Mouse (Mus musculus) ZHBTc4 (cell line): ENCODE results near the gene Spaca4.

Source experiments
- DNase-seq: peaks from one replicate; pipeline ENCODE4 v3.0.0-alpha.2; 2011; ENCODE audit warnings: low read depth, low spot score

Gene Spaca4

GRCm38 (mm10) chr7:45727625-45728024 is 2.0 kb upstream of the Spaca4 start:
- no peak for DNase-seq

- DNase-seq, result no peak
These were observed 806 bp upstream of the Spaca4 start for GRCm38 (mm10) chr7:45726419-45726818.

GRCm38 (mm10) chr7:45725151-45725550 is 462 bp downstream of the Spaca4 start:
- DNase-seq, result peak; percentile 26

- no peak for DNase-seq
These were observed 1.8 kb downstream of the Spaca4 start for GRCm38 (mm10) chr7:45723781-45724180.

- DNase-seq, result no peak
These were observed 2.3 kb downstream of the Spaca4 start for GRCm38 (mm10) chr7:45723301-45723700.

- DNase-seq, result peak; percentile 55
These were observed 3.3 kb downstream of the Spaca4 start for GRCm38 (mm10) chr7:45722348-45722713.

GRCm38 (mm10) chr7:45721642-45722347 is 3.8 kb downstream of the Spaca4 start:
- peak; percentile 35 for DNase-seq

GRCm38 (mm10) chr7:45721234-45721571 is 4.4 kb downstream of the Spaca4 start:
- DNase-seq, result no peak

GRCm38 (mm10) chr7:45720413-45721233 is 5.0 kb downstream of the Spaca4 start, which contains the start of gene Fam83e:
Gene Fam83e (plus strand): TSS chr7:45721212.
- DNase-seq, result peak; percentile 73

- peak; percentile 32 for DNase-seq
These were observed 5.7 kb downstream of the Spaca4 start for GRCm38 (mm10) chr7:45719738-45720412.

GRCm38 (mm10) chr7:45719180-45719579 is 6.4 kb downstream of the Spaca4 start:
- peak; percentile 43 for DNase-seq

- DNase-seq, result no peak
These were observed 7.3 kb downstream of the Spaca4 start for GRCm38 (mm10) chr7:45718331-45718730.

GRCm38 (mm10) chr7:45717918-45718297 is 7.7 kb downstream of the Spaca4 start, which contains the start of gene Sphk2:
Gene Sphk2 (minus strand): TSS chr7:45718002.
- DNase-seq, result peak; percentile 99

GRCm38 (mm10) chr7:45716952-45717917 is 8.4 kb downstream of the Spaca4 start:
- DNase-seq, result no peak

GRCm38 (mm10) chr7:45716460-45716857 is 9.2 kb downstream of the Spaca4 start:
- no peak for DNase-seq

- no peak for DNase-seq
These were observed 9.7 kb downstream of the Spaca4 start for GRCm38 (mm10) chr7:45715741-45716459.

GRCm38 (mm10) chr7:45715090-45715708 is 10.4 kb downstream of the Spaca4 start, which contains the start of gene Rpl18:
Gene Rpl18 (plus strand): TSS chr7:45715457.
- peak; percentile 99 for DNase-seq

- DNase-seq, result peak; percentile 86
These were observed 11.0 kb downstream of the Spaca4 start for GRCm38 (mm10) chr7:45714630-45715089.

- DNase-seq, result no peak
These were observed 11.6 kb downstream of the Spaca4 start for GRCm38 (mm10) chr7:45713881-45714520.
